Mouse (Mus musculus): ENCODE data around the gene Aldh4a1. TPM values are rescaled to one million over a fixed set of nuclear protein-coding genes. Genes with fewer than 3 reads are reported as not detected.

Gene Aldh4a1
- polyA plus RNA-seq, 1 experiment from 2014 or later, result 17.2 TPM

DNA sequence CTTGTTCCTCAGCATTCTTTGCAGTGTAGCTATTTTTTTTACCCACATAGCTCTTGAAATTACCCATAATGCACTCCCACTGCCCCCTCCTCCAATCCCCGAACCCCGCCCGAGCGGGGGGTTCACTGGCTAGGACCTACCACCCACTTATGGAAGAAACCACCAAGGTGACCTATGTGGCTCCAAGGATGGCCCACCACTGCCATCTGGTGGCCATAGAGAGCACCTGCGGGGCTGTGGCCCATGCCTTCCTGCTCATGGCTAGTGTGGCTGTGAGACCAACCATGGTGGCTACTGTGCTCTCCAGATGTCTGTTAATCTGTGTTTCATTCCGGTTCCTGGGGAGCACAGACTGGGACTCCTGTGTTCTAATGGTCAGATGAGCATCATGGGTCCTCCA lies 47.2 kb downstream of the Aldh4a1 start:
- no peak overlapping the region for H3K9ac ChIP-seq (ENCODE audit: low read depth, low read length)
- H3K27ac ChIP-seq (ENCODE audit: low read length), result no peak overlapping the region
- peak; percentile 57; the same call in 1 of the 2 replicates for ATAC-seq
- WGBS, result 12% methylated on average over 6 of the region's 6 CpGs
- H3K4me1 ChIP-seq (ENCODE audit: control insufficient read depth, insufficient read depth, low read length), result no peaks in the 10 kb centered on the region; the same call in 1 of the 2 replicates
- no peaks in the 10 kb centered on the region for H3K36me3 ChIP-seq (ENCODE audit: control insufficient read depth, insufficient read depth, low read length)
- no peak overlapping the region for H3K4me2 ChIP-seq (ENCODE audit: low read depth, low read length)
- no peaks in the 10 kb centered on the region for H3K27me3 ChIP-seq (replicated peaks; ENCODE audit: control insufficient read depth, insufficient read depth, low read length)
- no peak overlapping the region for H3K4me3 ChIP-seq (ENCODE audit: low read length)
- no peaks in the 10 kb centered on the region for H3K9me3 ChIP-seq (ENCODE audit: control insufficient read depth, low read length)

DNA sequence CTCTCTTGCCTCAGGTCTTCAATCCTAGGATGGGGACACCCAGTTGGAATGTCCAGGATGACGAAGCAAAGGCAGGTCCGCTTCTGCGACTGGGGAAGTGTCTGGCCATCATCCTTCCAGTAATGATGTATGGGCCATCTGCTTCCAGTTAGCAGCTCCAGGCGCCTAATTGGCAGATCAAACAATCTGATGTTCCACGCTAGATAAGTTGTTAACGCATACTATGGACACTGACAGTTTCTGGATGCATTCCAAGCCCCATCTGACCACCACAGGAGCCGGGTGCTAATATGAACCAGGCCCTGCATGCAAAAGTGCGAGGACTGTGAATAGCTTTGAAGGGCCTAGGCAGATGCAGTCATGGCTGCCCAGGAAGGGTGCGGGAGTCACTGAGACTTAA lies 53.0 kb downstream of the Aldh4a1 start:
- H3K9ac ChIP-seq (ENCODE audit: low read depth, low read length), result no peak overlapping the region
- no peak overlapping the region for H3K27ac ChIP-seq (ENCODE audit: low read length)
- no peaks in the 10 kb centered on the region for H3K36me3 ChIP-seq (ENCODE audit: control insufficient read depth, insufficient read depth, low read length)
- H3K4me2 ChIP-seq (ENCODE audit: low read depth, low read length), result no peak overlapping the region
- ATAC-seq, result no peak
- 54% methylated on average over 9 of the region's 9 CpGs for WGBS
- no peaks in the 10 kb centered on the region for H3K4me1 ChIP-seq (ENCODE audit: control insufficient read depth, insufficient read depth, low read length)
- H3K27me3 ChIP-seq (replicated peaks; ENCODE audit: control insufficient read depth, insufficient read depth, low read length), result no peaks in the 10 kb centered on the region
- H3K9me3 ChIP-seq (ENCODE audit: control insufficient read depth, low read length), result peaks cover 3% of the 10 kb centered on the region; the same call in 1 of the 2 replicates
- no peak overlapping the region for H3K4me3 ChIP-seq (ENCODE audit: low read length)

DNA sequence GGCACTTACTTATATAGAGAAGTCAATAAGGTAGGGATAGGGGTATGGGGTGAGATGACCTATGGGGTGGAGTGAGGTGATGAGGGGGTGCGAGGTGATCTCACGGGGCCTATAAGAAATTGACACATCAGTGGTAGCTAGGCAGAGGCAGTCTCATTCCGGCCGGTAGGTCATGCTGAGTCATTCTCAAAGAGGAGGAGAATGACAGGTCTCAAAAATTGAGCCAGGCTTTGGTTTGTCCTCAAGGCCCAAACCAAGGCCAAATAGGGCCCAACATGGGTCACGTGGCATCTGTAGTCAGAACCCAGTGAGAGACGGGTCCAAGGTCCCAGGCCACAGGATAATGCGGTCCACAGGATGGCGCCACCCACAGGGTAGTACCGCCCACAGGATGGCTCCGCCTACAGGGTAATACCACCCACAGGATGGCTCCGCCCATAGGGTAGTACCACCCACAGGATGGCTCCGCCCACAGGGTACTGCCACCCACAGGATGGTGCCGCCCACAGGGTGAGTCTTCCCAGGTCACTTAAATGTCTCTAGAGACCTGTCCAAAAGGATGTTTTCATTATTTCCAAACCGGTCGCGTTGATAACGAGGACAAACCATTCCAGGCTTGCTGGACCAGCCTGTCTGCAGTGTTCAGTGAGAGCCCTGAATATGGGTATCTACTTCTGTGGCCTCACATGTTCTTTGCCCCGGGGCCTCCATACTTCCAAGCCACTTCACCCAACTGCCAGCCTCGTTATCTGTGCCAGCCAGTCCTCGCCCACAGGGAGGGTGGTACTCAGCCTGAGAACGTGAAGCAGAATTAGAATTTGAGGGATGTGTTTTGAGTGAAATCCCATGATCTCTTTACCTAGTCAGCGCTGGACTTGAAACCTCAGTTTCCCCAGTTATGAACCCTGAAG lies 61.3 kb downstream of the Aldh4a1 start:
- no peak overlapping the region for H3K27ac ChIP-seq (ENCODE audit: low read length)
- H3K4me2 ChIP-seq (ENCODE audit: low read depth, low read length), result no peak overlapping the region
- no peaks in the 10 kb centered on the region for H3K27me3 ChIP-seq (replicated peaks; ENCODE audit: control insufficient read depth, insufficient read depth, low read length)
- H3K9ac ChIP-seq (ENCODE audit: low read depth, low read length), result no peak overlapping the region
- H3K4me3 ChIP-seq (ENCODE audit: low read length), result no peak overlapping the region
- H3K4me1 ChIP-seq (ENCODE audit: control insufficient read depth, insufficient read depth, low read length), result no peaks in the 10 kb centered on the region
- peaks cover 3% of the 10 kb centered on the region; the same call in 1 of the 2 replicates for H3K9me3 ChIP-seq (ENCODE audit: control insufficient read depth, low read length)
- no peak for ATAC-seq
- WGBS, result 76% methylated on average over 22 of the region's 22 CpGs
- H3K36me3 ChIP-seq (ENCODE audit: control insufficient read depth, insufficient read depth, low read length), result no peaks in the 10 kb centered on the region

DNA sequence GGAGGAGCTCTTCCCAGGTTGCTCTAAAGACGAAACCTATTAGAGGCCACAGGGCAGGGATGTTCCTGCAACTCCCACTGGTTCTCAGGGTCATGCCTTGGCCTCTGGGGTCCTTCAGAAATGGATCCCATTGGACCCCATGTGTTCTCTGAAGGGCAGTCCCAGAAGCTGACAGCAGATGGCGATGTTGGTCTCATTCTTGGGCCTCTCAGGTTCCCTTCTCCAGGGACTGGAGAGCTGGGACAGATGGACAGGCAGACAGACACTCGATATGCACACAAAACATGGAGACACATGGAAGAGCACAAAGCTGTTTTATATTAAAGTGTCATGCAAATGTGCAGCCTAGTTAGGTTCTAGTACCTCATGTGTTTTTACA lies 62.0 kb downstream of the Aldh4a1 start:
- 14% methylated on average over 3 of the region's 3 CpGs for WGBS
- no peak for ATAC-seq
- Histone ChIP-seq H3K27me3 (replicated peaks; ENCODE audit: control insufficient read depth, insufficient read depth, low read length) (no peaks in the 10 kb centered on the region), H3K4me2 (ENCODE audit: low read depth, low read length) (no peak overlapping the region), H3K36me3 (ENCODE audit: control insufficient read depth, insufficient read depth, low read length) (no peaks in the 10 kb centered on the region), H3K9me3 (ENCODE audit: control insufficient read depth, low read length) (no peaks in the 10 kb centered on the region), H3K4me3 (ENCODE audit: low read length) (no peak overlapping the region), H3K27ac (ENCODE audit: low read length) (no peak overlapping the region), H3K9ac (ENCODE audit: low read depth, low read length) (no peak overlapping the region), H3K4me1 (ENCODE audit: control insufficient read depth, insufficient read depth, low read length) (no peaks in the 10 kb centered on the region)

DNA sequence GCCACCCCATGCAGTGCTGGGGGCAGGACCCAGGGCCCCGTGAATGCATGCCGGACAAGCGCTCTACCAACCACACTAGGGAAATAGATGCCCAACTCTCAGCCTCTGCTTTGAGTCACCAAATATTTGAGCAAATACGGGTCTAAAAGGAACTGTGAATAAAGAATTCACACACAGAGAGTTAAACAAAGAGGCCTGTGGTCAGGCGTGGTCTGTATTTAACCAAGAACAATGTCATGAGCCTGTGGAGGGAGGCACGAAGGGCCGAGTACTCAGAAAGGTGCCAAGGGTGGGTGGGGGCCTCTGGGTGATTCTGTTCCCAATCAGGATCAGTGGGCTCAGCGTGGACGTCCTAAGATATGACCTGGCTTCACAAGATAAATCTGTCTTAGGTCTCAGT lies 65.4 kb downstream of the Aldh4a1 start:
- Histone ChIP-seq H3K9ac (ENCODE audit: low read depth, low read length) (no peak overlapping the region), H3K27me3 (replicated peaks; ENCODE audit: control insufficient read depth, insufficient read depth, low read length) (no peaks in the 10 kb centered on the region), H3K36me3 (ENCODE audit: control insufficient read depth, insufficient read depth, low read length) (no peaks in the 10 kb centered on the region), H3K4me1 (ENCODE audit: control insufficient read depth, insufficient read depth, low read length) (no peaks in the 10 kb centered on the region), H3K4me3 (ENCODE audit: low read length) (no peak overlapping the region), H3K27ac (ENCODE audit: low read length) (no peak overlapping the region), H3K4me2 (ENCODE audit: low read depth, low read length) (no peak overlapping the region), H3K9me3 (ENCODE audit: control insufficient read depth, low read length) (no peaks in the 10 kb centered on the region)
- 62% methylated on average over 9 of the region's 9 CpGs for WGBS
- ATAC-seq, result no peak

DNA sequence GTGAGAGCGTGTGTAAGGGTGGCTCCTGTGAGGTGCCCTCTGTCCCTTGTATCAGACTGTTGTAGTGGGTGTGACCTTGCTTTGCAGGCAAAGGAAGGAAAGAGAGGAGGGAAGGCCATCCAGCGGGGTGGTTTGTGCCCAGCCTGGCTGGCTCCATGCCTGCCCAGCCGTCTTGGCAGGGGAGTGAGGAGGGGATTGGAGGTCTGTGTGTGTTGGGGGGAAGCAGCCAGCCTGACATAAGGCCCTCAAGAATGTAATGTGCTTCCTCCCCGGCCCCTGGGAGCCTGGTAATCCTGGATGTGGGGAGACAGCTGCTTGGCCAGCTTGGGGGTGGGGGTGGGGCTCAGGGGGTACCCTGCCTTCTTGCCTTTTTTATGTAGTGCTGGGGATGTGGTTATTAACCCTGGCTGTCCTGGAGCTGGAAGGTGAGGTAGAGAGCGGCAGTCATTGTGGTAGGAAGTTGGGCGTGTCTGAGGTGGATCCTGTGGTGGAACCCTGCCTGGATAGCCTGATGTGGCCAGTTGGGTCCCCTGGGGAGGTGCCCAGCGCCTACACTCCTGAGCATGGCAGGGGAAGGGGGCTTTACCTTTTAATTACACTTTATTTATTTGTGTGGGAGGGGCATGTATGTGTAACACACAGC lies 67.1 kb downstream of the Aldh4a1 start:
- H3K36me3 ChIP-seq (ENCODE audit: control insufficient read depth, insufficient read depth, low read length), result no peaks in the 10 kb centered on the region
- H3K4me3 ChIP-seq (ENCODE audit: low read length), result no peak overlapping the region
- ATAC-seq, result no peak
- peaks cover 4% of the 10 kb centered on the region; the same call in 1 of the 2 replicates for H3K27me3 ChIP-seq (replicated peaks; ENCODE audit: control insufficient read depth, insufficient read depth, low read length)
- H3K9ac ChIP-seq (ENCODE audit: low read depth, low read length), result no peak overlapping the region
- no peaks in the 10 kb centered on the region for H3K4me1 ChIP-seq (ENCODE audit: control insufficient read depth, insufficient read depth, low read length)
- H3K9me3 ChIP-seq (ENCODE audit: control insufficient read depth, low read length), result no peaks in the 10 kb centered on the region
- H3K27ac ChIP-seq (ENCODE audit: low read length), result no peak overlapping the region
- no peak overlapping the region for H3K4me2 ChIP-seq (ENCODE audit: low read depth, low read length)
- 39% methylated on average over 7 of the region's 7 CpGs for WGBS

DNA sequence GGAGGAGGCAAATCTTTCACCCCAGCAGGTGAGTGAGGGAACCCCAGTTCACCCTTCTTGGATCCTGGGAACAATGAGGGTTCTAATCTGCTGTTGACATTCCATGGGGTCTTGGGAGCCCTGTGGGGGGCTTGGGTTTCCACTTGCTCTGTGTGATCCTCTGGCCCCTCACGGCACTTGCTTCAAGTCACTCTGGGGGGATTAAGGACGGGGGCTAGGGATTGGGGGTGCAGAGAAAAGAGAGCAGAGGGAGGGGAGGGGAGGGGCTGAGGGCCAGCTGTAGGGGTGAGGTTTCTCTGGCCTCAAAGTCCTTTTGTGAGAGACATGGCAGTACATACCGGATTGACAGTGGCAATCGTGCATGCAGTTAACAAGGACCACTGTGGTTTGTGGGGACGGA lies 70.6 kb downstream of the Aldh4a1 start:
- 41% methylated on average over 5 of the region's 5 CpGs for WGBS
- no peak overlapping the region for H3K4me3 ChIP-seq (ENCODE audit: low read length)
- H3K36me3 ChIP-seq (ENCODE audit: control insufficient read depth, insufficient read depth, low read length), result no peaks in the 10 kb centered on the region
- H3K9me3 ChIP-seq (ENCODE audit: control insufficient read depth, low read length), result no peaks in the 10 kb centered on the region
- H3K9ac ChIP-seq (ENCODE audit: low read depth, low read length), result no peak overlapping the region
- ATAC-seq, result no peak
- no peak overlapping the region for H3K27ac ChIP-seq (ENCODE audit: low read length)
- H3K4me1 ChIP-seq (ENCODE audit: control insufficient read depth, insufficient read depth, low read length), result 0 out of 2 replicates have a peak, but pooled peaks cover 3% of the 10 kb centered on the region
- H3K4me2 ChIP-seq (ENCODE audit: low read depth, low read length), result no peak overlapping the region
- peaks cover 11% of the 10 kb centered on the region; the same call in 1 of the 2 replicates for H3K27me3 ChIP-seq (replicated peaks; ENCODE audit: control insufficient read depth, insufficient read depth, low read length)

DNA sequence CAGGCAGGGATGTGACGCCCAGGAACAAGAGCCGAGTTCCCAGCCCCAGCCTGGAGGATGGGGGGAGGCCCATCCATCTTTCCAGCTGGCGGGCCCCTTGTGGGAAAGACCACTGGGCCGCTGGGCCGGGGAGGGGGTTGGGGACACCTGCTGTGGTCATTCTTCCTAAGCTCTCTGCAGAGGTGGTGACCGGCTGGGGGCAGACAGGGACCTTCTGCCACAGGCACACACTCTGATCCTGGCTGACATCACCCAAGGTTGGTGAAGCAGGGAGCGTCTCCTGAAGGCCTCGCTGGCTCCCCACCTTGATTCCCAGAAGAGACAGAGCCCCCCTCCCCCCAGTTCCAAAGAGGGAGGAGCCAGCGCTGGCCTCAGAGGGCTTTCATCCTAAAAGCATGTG lies 75.1 kb downstream of the Aldh4a1 start:
- no peak for ATAC-seq
- H3K9me3 ChIP-seq (ENCODE audit: control insufficient read depth, low read length), result no peaks in the 10 kb centered on the region
- H3K27ac ChIP-seq (ENCODE audit: low read length), result no peak overlapping the region
- 0 out of 2 replicates have a peak, but pooled peaks cover 3% of the 10 kb centered on the region for H3K4me1 ChIP-seq (ENCODE audit: control insufficient read depth, insufficient read depth, low read length)
- H3K4me3 ChIP-seq (ENCODE audit: low read length), result no peak overlapping the region
- no peaks in the 10 kb centered on the region for H3K36me3 ChIP-seq (ENCODE audit: control insufficient read depth, insufficient read depth, low read length)
- WGBS, result 3% methylated on average over 9 of the region's 9 CpGs
- peaks cover 11% of the 10 kb centered on the region; the same call in 1 of the 2 replicates for H3K27me3 ChIP-seq (replicated peaks; ENCODE audit: control insufficient read depth, insufficient read depth, low read length)
- H3K4me2 ChIP-seq (ENCODE audit: low read depth, low read length), result no peak overlapping the region
- H3K9ac ChIP-seq (ENCODE audit: low read depth, low read length), result no peak overlapping the region

DNA sequence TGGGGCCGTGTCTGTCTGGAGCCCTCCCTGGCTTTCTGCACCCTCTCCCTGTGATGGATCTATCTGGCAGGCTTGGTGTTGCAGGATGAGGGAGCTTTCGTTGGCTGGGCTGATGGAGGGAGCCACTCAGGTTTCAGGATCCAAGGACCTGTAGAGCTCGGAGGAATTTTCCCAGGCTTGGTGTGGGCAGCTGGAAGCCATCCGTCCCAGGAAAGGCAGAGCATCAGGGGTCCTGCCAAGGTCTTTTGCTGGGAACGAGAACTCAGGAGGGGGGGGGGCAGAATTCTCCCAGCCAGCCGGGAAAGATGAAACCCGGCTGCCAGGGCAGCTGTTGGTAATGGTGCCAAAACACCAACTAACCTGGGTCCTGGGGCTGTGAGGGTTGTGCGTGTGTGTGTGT lies 75.9 kb downstream of the Aldh4a1 start:
- ATAC-seq, result no peak
- 45% methylated on average over 8 of the region's 8 CpGs for WGBS
- Histone ChIP-seq H3K9ac (ENCODE audit: low read depth, low read length) (no peak overlapping the region), H3K27ac (ENCODE audit: low read length) (no peak overlapping the region), H3K27me3 (replicated peaks; ENCODE audit: control insufficient read depth, insufficient read depth, low read length) (peaks cover 10% of the 10 kb centered on the region; the same call in 1 of the 2 replicates), H3K36me3 (ENCODE audit: control insufficient read depth, insufficient read depth, low read length) (no peaks in the 10 kb centered on the region), H3K4me2 (ENCODE audit: low read depth, low read length) (no peak overlapping the region), H3K9me3 (ENCODE audit: control insufficient read depth, low read length) (no peaks in the 10 kb centered on the region), H3K4me1 (ENCODE audit: control insufficient read depth, insufficient read depth, low read length) (0 out of 2 replicates have a peak, but pooled peaks cover 3% of the 10 kb centered on the region), H3K4me3 (ENCODE audit: low read length) (no peak overlapping the region)
